Mouse (Mus musculus) spleen, embryonic (tissue): Measurements from ENCODE around the gene Cnnm4.

ENCODE experiments used
- CTCF ChIA-PET: fragments of 350-600 bp; sonication (Branson Sonifier 250); formaldehyde crosslinking; loops from one replicate; lab custom pipeline; 2022; lab: Charles Lee

Cnnm4 gene

GRCm38 (mm10) chr1:36512966-36513280 lies 41.5 kb downstream of the Cnnm4 start:
- CTCF ChIA-PET, result no interaction called here

GRCm38 (mm10) chr1:36513310-36513709 lies 41.9 kb downstream of the Cnnm4 start:
- CTCF ChIA-PET, result no interaction called here

GRCm38 (mm10) chr1:36513718-36514117 lies 42.3 kb downstream of the Cnnm4 start:
- CTCF ChIA-PET, result no interaction called here

- CTCF ChIA-PET, result interaction anchor here (0.6 kb wide), 1 partner anchor 19 kb away, joined by 14 read pairs; the partner anchor contains the start of gene Ankrd23
These were observed 46.8 kb downstream of the Cnnm4 start for GRCm38 (mm10) chr1:36518259-36518658.

- CTCF ChIA-PET, result interaction anchor here (0.7 kb wide), 1 partner anchor 13 kb away, joined by 4 read pairs; no protein-coding TSS in a partner anchor
These were observed 48.2 kb downstream of the Cnnm4 start for GRCm38 (mm10) chr1:36519626-36520025.

GRCm38 (mm10) chr1:36522210-36522609 lies 50.8 kb downstream of the Cnnm4 start:
- CTCF ChIA-PET, result no interaction called here

- CTCF ChIA-PET, result no interaction called here
These were observed 52.1 kb downstream of the Cnnm4 start for GRCm38 (mm10) chr1:36523332-36524013.

- CTCF ChIA-PET, result interaction anchor here (0.6 kb wide), 1 partner anchor 673 kb away, joined by 9 read pairs; no protein-coding TSS in a partner anchor
These were observed 52.6 kb downstream of the Cnnm4 start for GRCm38 (mm10) chr1:36524058-36524457.

- CTCF ChIA-PET, result no interaction called here
These were observed 54.4 kb downstream of the Cnnm4 start for GRCm38 (mm10) chr1:36525774-36526173.

- CTCF ChIA-PET, result no interaction called here
These were observed 55.5 kb downstream of the Cnnm4 start for GRCm38 (mm10) chr1:36526903-36527302.

GRCm38 (mm10) chr1:36528351-36528750 lies 56.9 kb downstream of the Cnnm4 start:
- CTCF ChIA-PET, result no interaction called here

- CTCF ChIA-PET, result interaction anchor here (0.7 kb wide), 1 partner anchor 615 kb away, joined by 7 read pairs; no protein-coding TSS in a partner anchor
These were observed 57.9 kb downstream of the Cnnm4 start for GRCm38 (mm10) chr1:36529274-36529673.

- CTCF ChIA-PET, result no interaction called here
These were observed 58.5 kb downstream of the Cnnm4 start for GRCm38 (mm10) chr1:36529875-36530274.

- CTCF ChIA-PET, result no interaction called here
These were observed 59.1 kb downstream of the Cnnm4 start for GRCm38 (mm10) chr1:36530485-36530884.

GRCm38 (mm10) chr1:36530962-36531361 lies 59.5 kb downstream of the Cnnm4 start:
- CTCF ChIA-PET, result no interaction called here

GRCm38 (mm10) chr1:36531461-36531860 lies 60.0 kb downstream of the Cnnm4 start:
- CTCF ChIA-PET, result no interaction called here

- CTCF ChIA-PET, result no interaction called here
These were observed 62.1 kb downstream of the Cnnm4 start for GRCm38 (mm10) chr1:36533546-36533945.

- CTCF ChIA-PET, result no interaction called here
These were observed 63.2 kb downstream of the Cnnm4 start for GRCm38 (mm10) chr1:36534595-36535058.

GRCm38 (mm10) chr1:36535477-36536396 lies 64.3 kb downstream of the Cnnm4 start:
- CTCF ChIA-PET, result no interaction called here

GRCm38 (mm10) chr1:36536397-36536728 lies 64.9 kb downstream of the Cnnm4 start:
- CTCF ChIA-PET, result no interaction called here

- CTCF ChIA-PET, result interaction anchor here (0.6 kb wide), 2 partner anchors 18 to 170 kb away, joined by 3 to 14 read pairs; no protein-coding TSS in a partner anchor
These were observed 65.4 kb downstream of the Cnnm4 start, which contains the start of gene Ankrd23 for GRCm38 (mm10) chr1:36536783-36537182. Gene Ankrd23, minus strand, starts transcription at chr1:36536883.

- CTCF ChIA-PET, result no interaction called here
These were observed 67.3 kb downstream of the Cnnm4 start for GRCm38 (mm10) chr1:36538727-36539126.
